Mouse (Mus musculus): ENCODE data around the gene Thtpa.

The Thtpa gene

DNA sequence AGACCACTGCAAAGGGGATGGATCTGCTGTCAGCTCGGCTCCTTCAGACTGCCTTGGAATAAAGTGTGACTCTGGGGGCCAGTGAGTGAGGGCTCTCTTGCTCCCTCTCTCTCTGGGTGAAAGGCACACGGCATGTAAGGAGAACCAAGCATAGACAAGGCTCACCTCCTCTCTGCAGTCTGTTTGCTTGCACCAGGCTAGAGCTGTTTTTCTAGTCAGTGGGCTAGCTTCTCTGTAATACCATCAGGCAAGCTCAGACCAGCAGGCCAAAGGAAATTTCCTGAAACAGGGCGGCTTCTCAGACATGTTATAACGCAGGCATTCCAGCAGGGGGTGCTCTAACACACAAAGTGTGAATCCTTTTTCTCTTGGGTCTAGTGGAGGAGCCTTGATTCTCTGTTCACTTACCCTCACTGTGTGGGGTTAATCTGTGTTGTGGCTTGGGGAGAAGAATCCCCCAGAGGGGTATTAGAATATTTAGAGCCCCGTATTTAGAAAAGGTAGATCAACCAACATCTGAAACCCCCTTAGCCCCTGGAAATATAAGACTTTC is 53.9 kb downstream of the Thtpa start:
- DNase-seq: no peak

Measured in heart, adult 11 months (tissue).